Mouse (Mus musculus) cortical plate, adult 2 months (tissue): ENCODE data around the gene Reg4.

Source experiments
- CTCF ChIP-seq: fragments of 200-500 bp; IDR thresholded peaks from 2 replicates; pipeline ENCODE4 v1.5.1; 2011; ENCODE audit warnings: mild to moderate bottlenecking, control low read depth, low read length; ENCODE audit not compliant: insufficient read depth; ENCODE audit errors: extremely low read depth
- POLR2A ChIP-seq: fragments of 200-500 bp; IDR thresholded peaks from 2 replicates; pipeline ENCODE4 v1.6.1; 2011; ENCODE audit warnings: mild to moderate bottlenecking, low read length, control low read depth; ENCODE audit not compliant: insufficient read depth; ENCODE audit errors: extremely low read depth

- TF ChIP-seq POLR2A (no peak), CTCF (no peak)
Observed at GRCm38 (mm10) chr3:98261415-98261814, 39.5 kb downstream of the Reg4 start.
